Mouse (Mus musculus): ENCODE measurements around the gene Mthfd1l. TPM values are rescaled to one million over a fixed set of nuclear protein-coding genes. Genes with fewer than 3 reads are reported as not detected.
"Not testable (repeated sequence)": the region's sequence is repeated elsewhere in the genome, so short reads cannot be mapped to it uniquely, and the experiment has no call there.

The Mthfd1l gene
- total and polyA plus RNA-seq, 2 experiments from 2014 or later = 2.8 to 3.0 TPM

DNA sequence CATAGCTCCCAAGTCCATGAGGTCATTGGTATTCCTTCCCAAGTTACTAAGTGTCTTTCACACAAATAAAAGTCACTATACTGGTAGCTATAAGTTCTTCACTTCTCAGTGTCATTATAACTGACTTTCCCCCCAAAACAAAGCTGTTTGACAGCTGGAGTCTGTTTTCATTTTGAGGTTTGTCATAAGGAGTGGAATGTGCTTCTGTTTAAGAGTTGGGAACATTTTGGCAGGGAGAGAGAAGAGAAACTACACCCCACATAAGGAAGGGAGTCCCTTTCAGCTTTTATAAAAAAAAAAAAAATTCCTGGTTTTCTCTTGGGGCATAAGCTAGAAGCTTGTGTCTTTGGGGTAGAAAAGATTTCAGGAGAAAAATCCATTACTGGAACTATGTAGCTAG lies 143.7 kb downstream of the Mthfd1l start:
- Histone ChIP-seq H3K9ac (replicated peaks; ENCODE audit: low read depth, low read length) (no peak overlapping the region), H3K27me3 (ENCODE audit: control insufficient read depth, insufficient read depth, low read length) (no peaks in the 10 kb centered on the region), H3K4me2 (ENCODE audit: low read depth, low read length) (no peak overlapping the region), H3K36me3 (replicated peaks; ENCODE audit: control insufficient read depth, insufficient read depth, low read length) (no peaks in the 10 kb centered on the region), H3K4me1 (ENCODE audit: control insufficient read depth, insufficient read depth) (peaks cover 14% of the 10 kb centered on the region), H3K4me3 (ENCODE audit: low read depth, low read length) (no peak overlapping the region), H3K27ac (ENCODE audit: low read depth) (peak overlapping the region; percentile 60), H3K9me3 (replicated peaks; ENCODE audit: control insufficient read depth, low read length) (no peaks in the 10 kb centered on the region)
- no peak for DNase-seq (ENCODE audit: low spot score)
- ATAC-seq (ENCODE audit: insufficient read depth, low read depth) = no peak
- no peak for TF ChIP-seq EP300 (IDR thresholded peaks at IDR 0.05; ENCODE audit: low read depth)
- no peak for TF ChIP-seq CTCF (IDR thresholded peaks at IDR 0.05; ENCODE audit: low read depth)

DNA sequence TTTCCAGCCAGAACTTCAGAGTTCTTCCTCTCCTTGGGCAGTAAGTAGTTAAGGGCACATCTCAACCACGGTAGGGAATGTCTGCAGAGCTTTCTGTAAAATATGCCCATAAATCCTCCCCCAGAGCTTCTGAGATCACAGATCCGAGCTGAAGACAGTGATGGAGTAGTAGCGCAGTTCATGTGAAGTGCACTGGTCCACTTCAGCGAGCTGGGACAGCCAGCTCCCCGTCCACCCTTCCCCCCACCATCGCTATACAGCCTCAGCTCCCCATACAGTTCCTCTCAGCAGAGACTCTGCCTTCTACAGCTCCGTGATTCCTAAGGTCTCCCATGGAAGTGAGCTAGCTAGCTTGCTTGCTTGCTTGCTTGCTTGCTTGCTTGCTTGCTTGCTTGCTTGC lies 144.2 kb downstream of the Mthfd1l start:
- no peaks in the 10 kb centered on the region for H3K9me3 ChIP-seq (replicated peaks; ENCODE audit: control insufficient read depth, low read length)
- H3K4me1 ChIP-seq (ENCODE audit: control insufficient read depth, insufficient read depth) = peaks cover 15% of the 10 kb centered on the region
- no peaks in the 10 kb centered on the region for H3K27me3 ChIP-seq (ENCODE audit: control insufficient read depth, insufficient read depth, low read length)
- H3K4me2 ChIP-seq (ENCODE audit: low read depth, low read length) = no peak overlapping the region
- ATAC-seq (ENCODE audit: insufficient read depth, low read depth) (no peak), DNase-seq (ENCODE audit: low spot score) (no peak)
- WGBS = 32% methylated on average over 7 of the region's 7 CpGs
- H3K36me3 ChIP-seq (replicated peaks; ENCODE audit: control insufficient read depth, insufficient read depth, low read length) = no peaks in the 10 kb centered on the region
- peak overlapping the region; percentile 60 for H3K27ac ChIP-seq (ENCODE audit: low read depth)
- TF ChIP-seq CTCF (IDR thresholded peaks at IDR 0.05; ENCODE audit: low read depth) (no peak), EP300 (IDR thresholded peaks at IDR 0.05; ENCODE audit: low read depth) (no peak)
- H3K4me3 ChIP-seq (ENCODE audit: low read depth, low read length) = no peak overlapping the region
- H3K9ac ChIP-seq (replicated peaks; ENCODE audit: low read depth, low read length) = no peak overlapping the region

DNA sequence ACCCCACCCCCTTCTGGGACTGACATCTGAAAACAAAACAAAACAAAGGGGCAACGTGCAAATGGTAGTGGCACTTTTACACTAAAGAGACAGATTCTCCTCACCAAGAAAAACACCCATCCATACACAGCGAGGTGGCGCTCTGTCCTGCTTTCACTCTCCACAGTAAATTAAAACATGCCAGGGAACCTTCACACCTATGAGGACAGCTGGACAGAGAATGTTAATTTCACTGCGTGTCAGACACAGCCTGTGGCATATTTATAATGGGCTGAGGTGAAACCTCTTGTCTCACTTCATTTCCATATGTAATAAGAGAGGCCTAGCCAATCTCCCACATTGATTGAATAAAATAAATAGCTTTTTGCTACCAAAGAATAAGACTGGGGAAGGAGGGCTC lies 146.4 kb downstream of the Mthfd1l start:
- WGBS = 84% methylated on average over 4 of the region's 4 CpGs
- no peaks in the 10 kb centered on the region for H3K9me3 ChIP-seq (replicated peaks; ENCODE audit: control insufficient read depth, low read length)
- no peaks in the 10 kb centered on the region for H3K27me3 ChIP-seq (ENCODE audit: control insufficient read depth, insufficient read depth, low read length)
- TF ChIP-seq CTCF (IDR thresholded peaks at IDR 0.05; ENCODE audit: low read depth) = no peak
- no peak for TF ChIP-seq EP300 (IDR thresholded peaks at IDR 0.05; ENCODE audit: low read depth)
- ATAC-seq (ENCODE audit: insufficient read depth, low read depth) (no peak), DNase-seq (ENCODE audit: low spot score) (no peak)
- H3K9ac ChIP-seq (replicated peaks; ENCODE audit: low read depth, low read length) = no peak overlapping the region
- no peak overlapping the region for H3K4me3 ChIP-seq (ENCODE audit: low read depth, low read length)
- no peak overlapping the region for H3K4me2 ChIP-seq (ENCODE audit: low read depth, low read length)
- no peak overlapping the region for H3K27ac ChIP-seq (ENCODE audit: low read depth)
- H3K36me3 ChIP-seq (replicated peaks; ENCODE audit: control insufficient read depth, insufficient read depth, low read length) = no peaks in the 10 kb centered on the region
- H3K4me1 ChIP-seq (ENCODE audit: control insufficient read depth, insufficient read depth) = peaks cover 15% of the 10 kb centered on the region

DNA sequence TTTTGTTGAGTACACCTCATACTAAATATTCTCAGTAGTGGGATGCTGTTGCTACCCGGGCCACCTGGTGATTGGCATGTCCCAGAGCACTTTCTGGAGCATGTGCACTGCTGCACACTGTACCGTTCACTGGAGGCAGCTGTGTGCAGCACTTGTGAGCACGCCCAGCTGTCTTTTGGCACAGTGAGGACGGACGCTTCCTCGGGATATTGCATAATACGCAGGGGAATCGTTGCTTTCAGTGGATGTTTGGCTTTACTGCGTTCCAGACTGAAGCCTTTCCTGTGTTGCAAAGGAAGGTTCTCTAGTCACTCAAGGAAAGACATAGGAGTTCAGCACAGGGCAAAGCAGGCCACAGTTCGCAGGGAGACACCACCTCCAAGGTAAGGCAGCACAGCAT lies 147.8 kb downstream of the Mthfd1l start:
- peak; percentile 82; the same call in 1 of the 2 replicates for TF ChIP-seq EP300 (IDR thresholded peaks at IDR 0.05; ENCODE audit: low read depth)
- TF ChIP-seq CTCF (IDR thresholded peaks at IDR 0.05; ENCODE audit: low read depth) = no peak
- peaks cover 15% of the 10 kb centered on the region for H3K4me1 ChIP-seq (ENCODE audit: control insufficient read depth, insufficient read depth)
- DNase-seq (ENCODE audit: low spot score) = peak; percentile 69
- no peak overlapping the region for H3K4me3 ChIP-seq (ENCODE audit: low read depth, low read length)
- H3K9me3 ChIP-seq (replicated peaks; ENCODE audit: control insufficient read depth, low read length) = no peaks in the 10 kb centered on the region
- H3K4me2 ChIP-seq (ENCODE audit: low read depth, low read length) = no peak overlapping the region
- peak overlapping the region; percentile 32 for H3K27ac ChIP-seq (ENCODE audit: low read depth)
- ATAC-seq (ENCODE audit: insufficient read depth, low read depth) = peak; percentile 83
- 50% methylated on average over 10 of the region's 10 CpGs for WGBS
- no peaks in the 10 kb centered on the region for H3K27me3 ChIP-seq (ENCODE audit: control insufficient read depth, insufficient read depth, low read length)
- no peak overlapping the region for H3K9ac ChIP-seq (replicated peaks; ENCODE audit: low read depth, low read length)
- no peaks in the 10 kb centered on the region for H3K36me3 ChIP-seq (replicated peaks; ENCODE audit: control insufficient read depth, insufficient read depth, low read length)

DNA sequence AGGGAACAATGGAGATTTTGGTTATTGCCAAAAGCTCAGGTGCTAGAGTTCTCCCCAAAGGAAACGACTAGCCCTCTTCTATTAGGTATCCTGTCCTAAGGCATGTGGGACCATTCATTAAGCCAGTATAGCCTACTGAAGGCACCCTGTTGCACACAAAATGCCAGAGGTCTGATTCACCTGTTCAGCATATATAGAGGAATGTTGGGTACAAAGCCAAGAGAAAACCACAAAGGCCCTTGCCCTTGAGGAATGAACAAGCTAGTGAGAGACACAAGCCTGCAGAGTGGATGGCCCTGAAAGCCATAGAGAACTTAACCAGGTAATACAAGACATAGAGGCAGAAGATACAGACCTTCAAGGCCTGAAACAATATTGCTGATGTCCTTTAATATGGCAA lies 148.3 kb downstream of the Mthfd1l start:
- H3K4me2 ChIP-seq (ENCODE audit: low read depth, low read length) = no peak overlapping the region
- TF ChIP-seq CTCF (IDR thresholded peaks at IDR 0.05; ENCODE audit: low read depth) (no peak), EP300 (IDR thresholded peaks at IDR 0.05; ENCODE audit: low read depth) (no peak)
- H3K4me3 ChIP-seq (ENCODE audit: low read depth, low read length) = no peak overlapping the region
- H3K4me1 ChIP-seq (ENCODE audit: control insufficient read depth, insufficient read depth) = peaks cover 15% of the 10 kb centered on the region
- no peak overlapping the region for H3K9ac ChIP-seq (replicated peaks; ENCODE audit: low read depth, low read length)
- WGBS = 76% methylated on average over 1 of the region's 1 CpGs
- H3K27ac ChIP-seq (ENCODE audit: low read depth) = peak overlapping the region; percentile 32
- H3K9me3 ChIP-seq (replicated peaks; ENCODE audit: control insufficient read depth, low read length) = no peaks in the 10 kb centered on the region
- DNase-seq (ENCODE audit: low spot score) (no peak), ATAC-seq (ENCODE audit: insufficient read depth, low read depth) (no peak)
- H3K36me3 ChIP-seq (replicated peaks; ENCODE audit: control insufficient read depth, insufficient read depth, low read length) = no peaks in the 10 kb centered on the region
- H3K27me3 ChIP-seq (ENCODE audit: control insufficient read depth, insufficient read depth, low read length) = no peaks in the 10 kb centered on the region

DNA sequence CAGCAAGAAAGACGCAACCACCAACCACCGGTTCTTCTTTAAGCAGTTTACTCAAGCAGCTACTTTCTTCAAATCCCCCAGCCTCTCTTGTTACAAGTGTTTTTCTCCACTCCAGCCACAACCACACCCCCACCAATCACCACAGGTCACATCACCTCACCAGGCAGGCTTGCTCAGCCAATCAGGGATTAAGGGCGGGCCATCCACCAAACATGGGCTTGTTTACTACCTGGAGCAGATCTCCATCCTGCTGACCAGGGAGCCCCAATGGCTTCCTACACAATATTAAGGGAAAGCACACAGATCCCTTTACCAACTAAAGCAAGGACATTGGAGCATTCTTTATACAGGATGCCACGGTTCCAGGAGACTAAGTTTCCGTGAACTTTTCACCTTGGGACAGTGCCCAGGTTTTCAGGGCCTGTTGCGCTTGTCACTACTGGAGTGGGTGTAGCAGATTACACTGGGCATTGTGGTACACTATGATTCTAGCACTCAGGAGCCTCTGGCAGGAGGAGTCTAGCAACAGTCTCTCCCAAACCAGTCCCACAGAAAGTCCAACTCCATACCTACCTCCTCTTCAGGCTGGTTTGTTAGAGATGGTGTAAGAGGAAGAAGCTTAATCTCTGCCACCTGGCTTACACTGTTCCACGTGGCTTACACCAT lies 150.5 kb downstream of the Mthfd1l start:
- ATAC-seq (ENCODE audit: insufficient read depth, low read depth) = peak; percentile 35; the same call in 1 of the 2 replicates
- H3K9ac ChIP-seq (replicated peaks; ENCODE audit: low read depth, low read length); H3K4me3 ChIP-seq (ENCODE audit: low read depth, low read length); H3K27ac ChIP-seq (ENCODE audit: low read depth); H3K36me3 ChIP-seq (replicated peaks; ENCODE audit: control insufficient read depth, insufficient read depth, low read length); H3K4me2 ChIP-seq (ENCODE audit: low read depth, low read length); H3K9me3 ChIP-seq (replicated peaks; ENCODE audit: control insufficient read depth, low read length); DNase-seq (ENCODE audit: low spot score); H3K27me3 ChIP-seq (ENCODE audit: control insufficient read depth, insufficient read depth, low read length): not testable (repeated sequence)
- 50% methylated on average over 7 of the region's 7 CpGs for WGBS
- peaks cover 15% of the 10 kb centered on the region for H3K4me1 ChIP-seq (ENCODE audit: control insufficient read depth, insufficient read depth)
